Mouse (Mus musculus): ENCODE results near the gene Gm28576.
"Not testable (repeated sequence)": the region's sequence is repeated elsewhere in the genome, so short reads cannot be mapped to it uniquely, and the experiment has no call there.

Gm28576 gene

DNA sequence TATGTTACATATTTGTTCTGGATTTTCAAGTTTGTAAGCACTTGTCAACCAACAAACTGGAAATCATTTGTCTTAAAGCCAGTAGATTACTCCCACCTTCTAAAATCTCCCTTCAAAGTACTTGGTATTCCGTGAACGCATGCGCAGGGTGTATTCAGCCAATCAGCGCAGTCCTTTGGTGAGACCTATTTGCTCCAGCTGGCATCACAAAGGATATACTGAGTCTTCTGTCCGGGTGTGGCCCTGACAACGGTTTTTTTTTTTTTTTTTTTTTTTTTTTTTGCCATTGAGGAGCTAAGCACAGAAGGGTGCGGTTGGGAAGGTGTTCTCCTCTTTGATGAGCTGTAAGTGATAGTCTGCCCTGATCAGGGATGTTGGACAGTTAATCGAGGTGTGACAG is at the start of gene Gm28576:
TSS of gene Gm28576 (plus strand) at position 301 of the 400 bp plus-strand sequence.
- not testable (repeated sequence) for DNase-seq
